Mouse (Mus musculus) urinary bladder, postnatal 36 days (tissue): ENCODE data around the gene Dock8.

Experiments
- DNase-seq, 2 experiments: peaks; one replicate each; pipeline ENCODE4 v3.0.0; 2022; ENCODE audit warnings: low spot score in 2 of 2, mixed read lengths in 1 of 2

Dock8 gene

GRCm38 (mm10) chr19:25251610-25252140 is 252.3 kb downstream of the Dock8 start:
- DNase-seq, result no peak
